Mouse (Mus musculus) A20 (cell line): ENCODE measurements at regions not wholly inside any gene's neighbourhood (a gene's known extent, or its start where the extent isn't known, plus 50 kb on each side); places are given as distances from the start of the nearest gene placed in this dataset.

Experiments used
- DNase-seq: peaks from one replicate; pipeline ENCODE4 v3.0.0-alpha.2; 2011; ENCODE audit warnings: low read depth, low spot score

GRCm38 (mm10) chr12:78097119-78097518, 96.9 kb upstream of the Gm6657 start:
- no peak for DNase-seq

- DNase-seq: no peak
These were observed 96.3 kb upstream of the Gm6657 start for GRCm38 (mm10) chr12:78097692-78098091.

- no peak for DNase-seq
These were observed 95.3 kb upstream of the Gm6657 start for GRCm38 (mm10) chr12:78098765-78099194.

- no peak for DNase-seq
These were observed 94.3 kb upstream of the Gm6657 start for GRCm38 (mm10) chr12:78099761-78100160.

- DNase-seq: no peak
These were observed 93.3 kb upstream of the Gm6657 start for GRCm38 (mm10) chr12:78100756-78101155.

GRCm38 (mm10) chr12:78109931-78110330, 84.1 kb upstream of the Gm6657 start:
- DNase-seq: no peak

DNA sequence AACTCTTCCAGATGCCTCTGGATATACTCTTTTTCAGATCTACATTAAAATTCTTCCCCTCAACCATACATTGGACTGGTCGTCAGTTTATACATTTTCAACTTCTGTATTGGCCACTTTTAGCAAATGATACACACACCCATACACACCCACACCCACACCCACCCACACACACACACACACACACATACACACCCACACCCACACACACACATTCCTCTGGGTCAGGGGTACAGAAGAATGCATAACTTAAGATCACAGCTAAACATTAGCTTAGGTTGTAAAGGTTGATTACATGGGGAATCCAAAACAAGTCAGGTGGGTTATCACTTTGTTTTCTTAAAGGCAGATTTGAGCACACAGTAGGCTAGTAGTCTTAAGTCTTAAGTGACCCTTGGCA, 75.9 kb upstream of the Gm6657 start:
- no peak for DNase-seq

GRCm38 (mm10) chr12:78119246-78119645, 74.8 kb upstream of the Gm6657 start:
- DNase-seq: no peak

DNA sequence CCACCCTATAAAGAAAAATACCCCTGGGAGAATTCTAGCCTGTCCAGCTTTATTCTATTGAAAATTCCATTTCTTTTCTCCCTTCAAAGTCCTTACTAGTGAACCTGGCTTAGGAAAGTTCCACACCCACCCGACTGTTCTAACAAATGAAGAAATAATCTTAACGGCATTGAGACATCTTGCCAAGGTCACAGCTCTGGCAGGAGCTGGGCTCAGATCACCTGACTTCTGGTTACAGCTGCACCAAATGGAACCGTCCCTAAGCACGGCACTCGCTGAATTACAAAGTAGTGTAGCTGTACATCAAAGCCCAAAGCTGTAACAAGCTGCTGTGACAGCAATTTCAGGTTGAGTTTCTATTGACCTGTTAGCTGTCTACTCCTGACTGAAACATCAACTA, 74.2 kb upstream of the Gm6657 start:
- DNase-seq: no peak

- no peak for DNase-seq
These were observed 64.8 kb upstream of the Gm6657 start for GRCm38 (mm10) chr12:78129130-78129845.

DNA sequence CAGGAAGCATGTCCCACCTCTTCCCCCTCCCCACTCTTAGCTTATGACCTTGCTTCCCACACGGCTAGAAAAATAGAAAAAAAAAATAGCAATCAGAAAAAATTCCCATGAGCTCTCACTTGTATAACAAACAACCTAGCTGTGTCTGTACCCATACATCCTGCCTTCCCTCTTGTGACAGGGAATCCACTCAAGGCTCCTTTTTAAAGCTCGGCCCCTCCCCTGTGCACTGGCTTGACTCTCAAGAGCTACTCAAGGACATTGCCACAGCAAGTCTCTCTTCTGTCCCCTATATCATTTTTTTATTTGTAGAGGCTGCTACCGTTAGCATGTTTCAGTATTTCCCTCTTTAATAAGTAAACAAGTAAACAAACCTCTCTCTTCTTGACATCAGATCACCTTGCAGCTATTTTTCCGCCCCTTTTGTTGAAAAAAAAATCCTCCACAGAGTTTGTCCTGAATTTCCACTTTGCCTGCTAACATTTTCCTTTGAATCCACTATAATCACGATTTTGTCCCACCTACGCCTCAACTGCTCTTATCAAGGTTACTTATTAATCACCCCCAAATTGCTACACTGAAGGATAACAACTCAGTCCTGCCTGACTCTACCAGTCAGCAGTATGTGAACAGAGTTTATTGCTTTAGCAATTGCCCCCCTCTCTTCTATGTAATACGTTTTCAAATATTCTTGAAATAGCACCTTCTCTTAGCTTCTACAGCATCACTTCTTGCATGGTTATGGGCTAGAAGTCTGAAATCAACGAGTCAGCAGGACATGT, 61.8 kb upstream of the Gm6657 start:
- DNase-seq: no peak

DNA sequence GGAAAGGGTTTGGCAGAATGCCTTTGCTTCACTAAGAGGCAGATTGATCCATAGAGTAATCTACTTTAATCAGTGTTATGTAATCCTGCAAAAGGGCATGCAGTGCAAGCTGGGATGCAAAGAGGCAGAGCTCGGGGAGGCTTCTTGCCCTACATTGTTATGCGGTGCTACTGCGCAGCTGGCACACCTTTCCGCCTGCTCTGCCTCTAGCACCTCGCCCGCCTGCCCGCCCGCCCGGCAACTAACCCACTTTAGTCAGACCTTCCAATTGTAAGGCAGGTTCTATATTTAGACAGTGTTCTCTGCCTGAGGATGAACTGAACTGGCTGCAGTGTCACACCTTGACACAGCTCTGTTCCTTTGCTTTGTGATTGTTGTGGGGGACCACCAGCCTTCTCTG, 60.7 kb upstream of the Gm6657 start:
- DNase-seq: no peak

- no peak for DNase-seq
These were observed 60.1 kb upstream of the Gm6657 start for GRCm38 (mm10) chr12:78133984-78134383.

DNA sequence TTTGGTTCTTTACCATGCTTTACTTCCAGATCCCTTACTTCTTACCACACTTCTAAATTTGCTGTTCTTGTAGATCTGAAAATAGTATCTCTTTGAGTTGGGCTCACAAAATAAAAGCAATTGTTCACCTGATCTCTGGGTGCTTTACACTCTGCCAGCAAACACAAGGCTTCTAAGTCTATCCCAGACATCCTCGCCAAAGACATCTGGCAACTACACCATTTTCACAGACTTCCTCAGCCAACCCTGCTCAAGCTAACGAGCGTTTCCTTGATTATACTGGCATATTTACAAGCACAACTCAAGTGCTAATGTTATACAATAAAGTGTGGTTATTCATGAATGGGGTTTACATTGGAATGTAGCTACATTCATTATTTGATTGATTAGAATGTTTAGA, 56.8 kb upstream of the Gm6657 start:
- DNase-seq: no peak

DNA sequence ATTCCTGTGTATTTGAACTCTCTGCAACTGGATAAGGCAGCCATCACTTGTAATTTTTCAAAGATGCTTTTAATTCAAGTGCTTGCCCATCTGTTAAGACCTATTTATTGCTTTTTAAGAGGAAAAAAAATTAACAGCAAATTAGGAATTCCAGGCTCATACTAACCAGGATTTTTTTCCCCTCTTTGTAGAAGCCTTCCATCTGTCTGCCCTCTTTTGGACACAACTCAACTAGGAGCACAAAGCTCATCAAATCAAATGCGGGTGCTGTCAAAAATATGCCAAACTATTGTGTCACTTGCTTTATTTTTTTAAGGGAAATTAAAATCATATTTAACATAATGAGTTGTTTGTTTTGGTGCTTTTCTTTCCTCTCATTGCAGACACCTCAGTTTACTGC, 55.6 kb upstream of the Gm6657 start:
- DNase-seq: no peak
